In the genomic region with DNA sequence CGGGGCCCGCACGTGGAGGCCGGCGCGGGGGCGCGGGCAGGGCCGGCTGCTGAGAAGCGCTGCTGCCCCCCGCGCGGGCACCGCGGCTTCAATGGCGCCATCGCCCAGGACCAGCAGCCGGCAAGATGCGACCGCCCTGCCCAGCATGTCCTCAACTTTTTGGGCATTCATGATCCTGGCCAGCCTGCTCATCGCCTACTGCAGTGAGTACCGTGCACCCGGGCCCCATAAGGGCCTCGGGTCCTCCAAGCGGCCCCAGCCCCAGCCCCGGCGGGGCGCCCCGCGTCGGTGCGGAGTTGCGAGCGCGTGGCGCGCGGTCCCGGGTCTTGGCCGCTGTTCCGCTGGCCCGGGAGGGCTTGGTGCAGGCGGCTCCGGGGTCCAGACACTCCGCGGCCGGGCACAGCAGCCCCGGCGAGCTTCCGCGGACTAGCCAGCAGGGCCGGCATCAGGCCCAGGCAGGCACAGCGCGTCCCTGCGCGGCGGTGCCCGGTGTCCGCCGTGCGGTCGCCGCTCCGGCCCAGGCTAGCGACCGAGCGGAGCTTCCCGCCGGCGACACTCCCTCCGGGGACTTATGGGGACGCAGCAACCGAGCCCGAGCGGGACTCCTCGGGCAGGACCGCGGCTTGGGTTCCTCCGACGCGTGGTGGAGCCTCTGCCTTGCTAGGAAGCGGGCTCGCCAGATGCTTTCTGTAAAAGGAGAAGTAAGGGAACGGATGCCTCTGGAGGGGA, we compare ENCODE assay signal across 7 mouse cellular contexts. TPM values are rescaled to one million over a fixed set of nuclear protein-coding genes. Genes with fewer than 3 reads are reported as not detected.
DNase-seq lines count a peak whose midpoint lies in the region; ATAC-seq and TF ChIP-seq lines count a peak whose summit lies in the region.

No protein-coding gene starts in this region.

- no peak overlapping the region for H3K27ac ChIP-seq in lung, embryonic 14.5 days (ENCODE audit: low read depth)
- peak overlapping the region; percentile 79 for H3K27ac ChIP-seq in midbrain, embryonic 14.5 days (replicated peaks; ENCODE audit: low read depth, low read length)

- DNase-seq in lung, embryonic 14.5 days: peak; percentile 84
- no peak for DNase-seq in lung, adult 18-20 months
- peak; percentile 59 for DNase-seq in cerebellum, adult 9-11 months
- DNase-seq in gastrocnemius, postnatal 14 days: peak; percentile 39
- DNase-seq in layer of hippocampus, postnatal 25 days (ENCODE audit: extremely low spot score in 1 of 2, low spot score in 1 of 2): peak; percentile 44 to 54
- peak; percentile 80 for DNase-seq in midbrain, embryonic 14.5 days
- peak; percentile 30 to 67 for DNase-seq in urinary bladder, postnatal 4 days (ENCODE audit: low spot score in 2 of 2)

- peak overlapping the region; percentile 81 for H3K4me2 ChIP-seq in lung, embryonic 14.5 days
- peak overlapping the region; percentile 78 for H3K4me2 ChIP-seq in midbrain, embryonic 14.5 days (ENCODE audit: low read length)

- peak overlapping the region; percentile 26; the same call in 1 of the 2 replicates for H3K9ac ChIP-seq in lung, embryonic 14.5 days
- H3K9ac ChIP-seq in midbrain, embryonic 14.5 days (replicated peaks; ENCODE audit: low read length): peak overlapping the region; percentile 94

- no peak for TF ChIP-seq CTCF in lung, embryonic 14.5 days (IDR thresholded peaks at IDR 0.05; ENCODE audit: low read depth)

- no peaks in the 10 kb centered on the region for H3K9me3 ChIP-seq in lung, embryonic 14.5 days (ENCODE audit: low read depth, low read length)
- H3K9me3 ChIP-seq in midbrain, embryonic 14.5 days (ENCODE audit: control insufficient read depth, low read length): no peaks in the 10 kb centered on the region

- peaks cover 65% of the 10 kb centered on the region for H3K27me3 ChIP-seq in lung, embryonic 14.5 days (ENCODE audit: insufficient read depth, low read length)
- 0 out of 2 replicates have a peak, but pooled peaks cover 3% of the 10 kb centered on the region for H3K27me3 ChIP-seq in midbrain, embryonic 14.5 days (ENCODE audit: control insufficient read depth, insufficient read depth, low read length)

- peak; percentile 88 for ATAC-seq in lung, embryonic 14.5 days (ENCODE audit: insufficient read depth)
- ATAC-seq in midbrain, embryonic 14.5 days (ENCODE audit: low FRiP score, low TSS enrichment): peak; percentile 65

- no peaks in the 10 kb centered on the region for H3K4me1 ChIP-seq in lung, embryonic 14.5 days (ENCODE audit: insufficient read depth)
- H3K4me1 ChIP-seq in midbrain, embryonic 14.5 days (ENCODE audit: control insufficient read depth, insufficient read depth, low read length): peaks cover 39% of the 10 kb centered on the region

- H3K4me3 ChIP-seq in lung, embryonic 14.5 days (ENCODE audit: low read depth, low read length): peak overlapping the region; percentile 42
- peak overlapping the region; percentile 80 for H3K4me3 ChIP-seq in midbrain, embryonic 14.5 days (replicated peaks; ENCODE audit: low read depth, low read length)

- under 1% methylated on average over 84 of the region's 84 CpGs for WGBS in lung, embryonic 14.5 days
- WGBS in midbrain, embryonic 14.5 days: under 1% methylated on average over 80 of the region's 84 CpGs

- no peaks in the 10 kb centered on the region for H3K36me3 ChIP-seq in lung, embryonic 14.5 days (ENCODE audit: insufficient read depth)
- no peaks in the 10 kb centered on the region for H3K36me3 ChIP-seq in midbrain, embryonic 14.5 days (ENCODE audit: control insufficient read depth, insufficient read depth, low read length)

- intact Hi-C loops in gastrocnemius, postnatal 14 days (cut with DNase I; ENCODE audit: low total_unique reads): no loop called here

RNA-seq across cellular contexts. Expression of a gene that starts 0.5 kb away (rescaled TPM):
- 0.75 and 0.81 TPM in 2 replicates for polyA plus RNA-seq in lung, embryonic 14.5 days (2014; fragmentation: Nextera tagmentation; extraction: Ambion mirVana)
- 1 to 10 TPM; 1.4 to 2.3 TPM for total RNA-seq in gastrocnemius, postnatal 14 days (2021)
- 100 to 1,000 TPM; 130 to 140 TPM for total RNA-seq in layer of hippocampus, postnatal 25 days (2021)
- polyA plus RNA-seq in midbrain, embryonic 14.5 days (2014; fragmentation: Nextera tagmentation; extraction: Ambion mirVana): 24.4 and 29.7 TPM in 2 replicates

Comparison
In these comparisons a context has a peak if more than half of its experiments do, and no peak if none do; other contexts are left out.
1. DNase-seq: peak in lung, embryonic 14.5 days (single experiment), cerebellum, adult 9-11 months (single experiment), gastrocnemius, postnatal 14 days (single experiment), layer of hippocampus, postnatal 25 days (2 of 2), midbrain, embryonic 14.5 days (single experiment) and urinary bladder, postnatal 4 days (2 of 2); none in lung, adult 18-20 months (0 of 2).
2. RNA of a gene that starts 0.5 kb away (total RNA-seq): 130 to 140 TPM in layer of hippocampus, postnatal 25 days; 1.4 to 2.3 TPM in gastrocnemius, postnatal 14 days; every median in the first group is over 10 times any median in the second.